14 mouse cellular contexts compared by ENCODE assay signal in genomic region chr12:77094999-77095915, GRCm38 (mm10).
DNase-seq lines count a peak whose midpoint lies in the region; ATAC-seq and TF ChIP-seq lines count a peak whose summit lies in the region.
"Had no signal": no experiment of that assay in that cellular context is flagged by ENCODE, and none has a peak within 500 bp of the region (broad histone marks: within the 10 kb centered on the region; RNA-seq: fewer than 3 reads in every experiment).

No protein-coding gene starts in this region.

- WGBS in lung, adult 2 months: 66% methylated on average over 3 of the region's 3 CpGs

- H3K4me3 ChIP-seq in lung, adult 2 months (replicated peaks; ENCODE audit: extremely low read depth, low read depth, low read length): no peak overlapping the region
- H3K4me3 ChIP-seq: embryonic facial prominence, embryonic 15.5 days; forebrain, embryonic 13.5 days; heart, embryonic 15.5 days; midbrain, embryonic 15.5 days had no signal

- no peak for TF ChIP-seq CTCF in lung, adult 2 months (IDR thresholded peaks at IDR 0.05; ENCODE audit: insufficient read depth, low read length)

- DNase-seq in lung, postnatal 10 days: peak; percentile 14
- no peak for DNase-seq in lung, adult 2 months
- DNase-seq in kidney, postnatal 10 days: peak; percentile 72
- no peak for DNase-seq in layer of hippocampus, adult 18-20 months (ENCODE audit: low spot score in 2 of 2)
- DNase-seq in heart, adult 8-10 months (ENCODE audit: low spot score): no peak
- DNase-seq: lung, postnatal 36 days; thymus, postnatal 25 days had no signal

- no peak for TF ChIP-seq POLR2A in lung, adult 2 months (IDR thresholded peaks at IDR 0.05; ENCODE audit: borderline replicate concordance, extremely low read depth, low read depth, low read length)

- peaks cover 2% of the 10 kb centered on the region; the same call in 1 of the 2 replicates for H3K4me1 ChIP-seq in lung, adult 2 months (ENCODE audit: control insufficient read depth, insufficient read depth, low read length)
- H3K4me1 ChIP-seq: forebrain, embryonic 13.5 days; midbrain, embryonic 15.5 days had no signal

- 0 out of 2 replicates have a peak, but pooled peaks have one; percentile 10 for ATAC-seq in granulocyte monocyte progenitor cell, adult 5-6 weeks (replicated peaks; ENCODE audit: poor library complexity, severe bottlenecking)
- 0 out of 2 replicates have a peak, but pooled peaks have one; percentile 27 for ATAC-seq in megakaryocyte-erythroid progenitor cell, adult 5-6 weeks (replicated peaks; ENCODE audit: low FRiP score, low TSS enrichment, poor library complexity, severe bottlenecking)
- ATAC-seq: forebrain, embryonic 13.5 days; hindbrain, embryonic 16.5 days; midbrain, embryonic 15.5 days had no signal

Comparison
In these comparisons a context has a peak if more than half of its experiments do, and no peak if none do; other contexts are left out.
1. DNase-seq: peak in lung, postnatal 10 days (single experiment) and kidney, postnatal 10 days (single experiment); none in lung, adult 2 months (single experiment), layer of hippocampus, adult 18-20 months (0 of 2) and heart, adult 8-10 months (single experiment).